Mouse (Mus musculus) limb, embryonic 12.5 days (tissue): ENCODE results near the gene Lmod2. TPM values are rescaled to one million over a fixed set of nuclear protein-coding genes. Genes with fewer than 3 reads are reported as not detected.

Source experiments
- ATAC-seq: fragments of 200-750 bp; cut with Nextera tagmentation; 2 replicates; pipeline ENCODE4 v1.8.0; 2017; ENCODE audit warnings: low read depth, moderate TSS enrichment; ENCODE audit not compliant: insufficient number of reproducible peaks, insufficient read depth, low FRiP score, low TSS enrichment
- H3K27ac ChIP-seq: fragments of 300-500 bp; sonication (generic); 2 replicates; pipeline ENCODE4 v1.5.1; 2016; ENCODE audit warnings: mild to moderate bottlenecking, moderate library complexity
- H3K27me3 ChIP-seq: fragments of 300-500 bp; sonication (generic); 2 replicates; pipeline ENCODE4 v1.6.1; 2016; ENCODE audit warnings: mild to moderate bottlenecking, moderate library complexity
- H3K36me3 ChIP-seq: fragments of 300-500 bp; sonication (generic); 2 replicates; pipeline ENCODE4 v1.6.1; 2016; ENCODE audit warnings: mild to moderate bottlenecking, moderate library complexity
- H3K4me1 ChIP-seq: fragments of 300-500 bp; sonication (generic); replicated peaks from 2 replicates; pipeline ENCODE4 v1.6.1; 2016
- H3K4me2 ChIP-seq: fragments of 300-500 bp; sonication (generic); 2 replicates; pipeline ENCODE4 v1.6.1; 2016; ENCODE audit warnings: mild to moderate bottlenecking, moderate library complexity
- H3K4me3 ChIP-seq: fragments of 300-500 bp; sonication (generic); replicated peaks from 2 replicates; pipeline ENCODE4 v1.5.1; 2016; ENCODE audit warnings: mild to moderate bottlenecking
- H3K9ac ChIP-seq: fragments of 300-500 bp; sonication (generic); replicated peaks from 2 replicates; pipeline ENCODE4 v1.6.1; 2016; ENCODE audit warnings: mild to moderate bottlenecking, moderate library complexity
- H3K9me3 ChIP-seq: fragments of 300-500 bp; sonication (generic); 2 replicates; pipeline ENCODE4 v1.6.1; 2016; ENCODE audit warnings: mild to moderate bottlenecking, moderate library complexity
- WGBS: fragments of 180-500 bp; shearing (Covaris S2); methylation state at CpG from one replicate; pipeline ENCODE4 v1.1.7; 2016; 5-methylcytosine and 5-hydroxymethylcytosine counted together
- polyA plus RNA-seq: library from polyadenylated mRNA; unstranded; fragments of >200 nt; fragmentation: Nextera tagmentation; extraction: Ambion mirVana; gene quantifications from 2 replicates; pipeline ENCODE4 v1.2.1, GENCODE M21; 2016

The Lmod2 gene
- polyA plus RNA-seq, 1 experiment from 2014 or later = not detected

- Histone ChIP-seq H3K36me3 (peaks cover 10% of the 10 kb centered on the region; the same call in 1 of the 2 replicates), H3K27me3 (no peaks in the 10 kb centered on the region), H3K4me3 (no peak overlapping the region), H3K27ac (no peak overlapping the region), H3K4me1 (no peaks in the 10 kb centered on the region), H3K4me2 (no peak overlapping the region), H3K9ac (no peak overlapping the region), H3K9me3 (no peaks in the 10 kb centered on the region)
- ATAC-seq = no peak
- 94% methylated on average over 3 of the region's 3 CpGs for WGBS
Observed at GRCm38 (mm10) chr6:24642960-24643359, 45.4 kb downstream of the Lmod2 start.

- no peaks in the 10 kb centered on the region for H3K9me3 ChIP-seq
- H3K9ac ChIP-seq = no peak overlapping the region
- WGBS = 90% methylated on average over 6 of the region's 6 CpGs
- no peak for ATAC-seq
- H3K36me3 ChIP-seq = peaks cover 10% of the 10 kb centered on the region; the same call in 1 of the 2 replicates
- no peaks in the 10 kb centered on the region for H3K27me3 ChIP-seq
- no peak overlapping the region for H3K4me2 ChIP-seq
- no peaks in the 10 kb centered on the region for H3K4me1 ChIP-seq
- no peak overlapping the region for H3K4me3 ChIP-seq
- no peak overlapping the region for H3K27ac ChIP-seq
Observed at GRCm38 (mm10) chr6:24645346-24646053, 47.9 kb downstream of the Lmod2 start.

- Histone ChIP-seq H3K27ac (no peak overlapping the region), H3K4me2 (no peak overlapping the region), H3K9ac (no peak overlapping the region), H3K27me3 (no peaks in the 10 kb centered on the region), H3K9me3 (no peaks in the 10 kb centered on the region), H3K4me1 (no peaks in the 10 kb centered on the region), H3K36me3 (peaks cover 10% of the 10 kb centered on the region; the same call in 1 of the 2 replicates), H3K4me3 (no peak overlapping the region)
- 88% methylated on average over 4 of the region's 4 CpGs for WGBS
- ATAC-seq = no peak
Observed at GRCm38 (mm10) chr6:24647103-24647691, 49.6 kb downstream of the Lmod2 start.

- 84% methylated on average over 4 of the region's 4 CpGs for WGBS
- H3K36me3 ChIP-seq = peaks cover 10% of the 10 kb centered on the region; the same call in 1 of the 2 replicates
- no peak overlapping the region for H3K9ac ChIP-seq
- H3K9me3 ChIP-seq = no peaks in the 10 kb centered on the region
- H3K4me1 ChIP-seq = no peaks in the 10 kb centered on the region
- ATAC-seq = no peak
- no peak overlapping the region for H3K4me3 ChIP-seq
- H3K4me2 ChIP-seq = no peak overlapping the region
- no peak overlapping the region for H3K27ac ChIP-seq
- no peaks in the 10 kb centered on the region for H3K27me3 ChIP-seq
Observed at GRCm38 (mm10) chr6:24648403-24648802, 50.8 kb downstream of the Lmod2 start.

- WGBS = 86% methylated on average over 3 of the region's 3 CpGs
- H3K36me3 ChIP-seq = no peaks in the 10 kb centered on the region
Observed at GRCm38 (mm10) chr6:24650719-24651118, 53.2 kb downstream of the Lmod2 start.

GRCm38 (mm10) chr6:24651538-24651937, 54.0 kb downstream of the Lmod2 start:
- 77% methylated on average over 7 of the region's 7 CpGs for WGBS
- Histone ChIP-seq H3K27me3 (no peaks in the 10 kb centered on the region), H3K4me1 (0 out of 2 replicates have a peak, but pooled peaks cover 4% of the 10 kb centered on the region), H3K9me3 (no peaks in the 10 kb centered on the region), H3K4me3 (no peak overlapping the region), H3K9ac (no peak overlapping the region), H3K27ac (no peak overlapping the region), H3K4me2 (no peak overlapping the region), H3K36me3 (no peaks in the 10 kb centered on the region)
- ATAC-seq = no peak

More at GRCm38 (mm10) chr6:24650719-24651118, 53.2 kb downstream of the Lmod2 start:
- H3K9ac ChIP-seq = no peak overlapping the region
- ATAC-seq = no peak
- no peak overlapping the region for H3K4me3 ChIP-seq
- no peaks in the 10 kb centered on the region for H3K9me3 ChIP-seq
- H3K4me2 ChIP-seq = no peak overlapping the region
- H3K27ac ChIP-seq = no peak overlapping the region
- no peaks in the 10 kb centered on the region for H3K27me3 ChIP-seq
- no peaks in the 10 kb centered on the region for H3K4me1 ChIP-seq

Other genes starting within 250 kb of the Lmod2 start
- gene Iqub, start 82.7 kb upstream of the Lmod2 start, polyA plus RNA-seq = 0.10 TPM in 1 of 2 replicates, not detected in the other
- 343 and 345 TPM in 2 replicates for gene Ndufa5, start 69.7 kb upstream of the Lmod2 start, polyA plus RNA-seq
- not detected in 2 replicates for gene Asb15, start 69.6 kb upstream of the Lmod2 start, polyA plus RNA-seq
- gene Wasl, start 67.2 kb downstream of the Lmod2 start, polyA plus RNA-seq = 79.7 and 80.7 TPM in 2 replicates
- gene Hyal6, start 135.5 kb downstream of the Lmod2 start, polyA plus RNA-seq = not detected in 2 replicates
- gene Hyal4, start 150.6 kb downstream of the Lmod2 start, polyA plus RNA-seq = not detected in 2 replicates
- not detected in 2 replicates for gene Spam1, start 193.4 kb downstream of the Lmod2 start, polyA plus RNA-seq